Mouse (Mus musculus): ENCODE data around the gene Rnf133. TPM values are rescaled to one million over a fixed set of nuclear protein-coding genes. Genes with fewer than 3 reads are reported as not detected.

The Rnf133 gene
- total RNA-seq (2022), result not detected

GRCm38 (mm10) chr6:23650205-23650604, at the start of gene Rnf133:
Gene Rnf133, minus strand, starts transcription at chr6:23650305.
- no peak for DNase-seq (ENCODE audit: low spot score in 2 of 2)

GRCm38 (mm10) chr6:23678172-23678571, 28.1 kb upstream of the Rnf133 start:
- no peak for DNase-seq (ENCODE audit: low spot score in 2 of 2)

- no peak for DNase-seq (ENCODE audit: low spot score in 2 of 2)
Observed at GRCm38 (mm10) chr6:23655036-23655435, 4.9 kb upstream of the Rnf133 start, which contains the start of gene Rnf148. Gene Rnf148, minus strand, starts transcription at chr6:23655136.

DNA sequence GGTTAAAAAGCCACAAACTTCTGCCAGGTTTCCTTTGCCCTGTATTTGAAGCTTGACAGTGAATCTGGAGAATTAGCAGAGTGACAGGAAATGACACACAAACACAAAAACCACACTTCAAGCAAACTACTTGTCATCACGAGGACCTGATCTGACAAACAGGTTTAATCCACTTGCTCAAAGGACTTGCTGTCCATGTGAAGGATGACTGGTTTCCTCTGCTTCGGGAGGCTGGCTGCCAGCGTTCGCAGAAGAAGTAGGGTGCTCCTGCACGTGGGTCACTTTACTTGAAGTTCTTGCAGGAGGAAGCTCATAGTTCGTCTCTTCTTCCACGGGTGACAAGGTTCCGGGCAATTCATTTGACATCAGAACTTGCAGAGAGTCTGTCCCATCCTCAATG, 1.4 kb downstream of the Rnf133 start:
- no peak for DNase-seq (ENCODE audit: low spot score in 2 of 2)

GRCm38 (mm10) chr6:23647627-23648247, 2.4 kb downstream of the Rnf133 start:
- no peak for DNase-seq (ENCODE audit: low spot score in 2 of 2)

DNA sequence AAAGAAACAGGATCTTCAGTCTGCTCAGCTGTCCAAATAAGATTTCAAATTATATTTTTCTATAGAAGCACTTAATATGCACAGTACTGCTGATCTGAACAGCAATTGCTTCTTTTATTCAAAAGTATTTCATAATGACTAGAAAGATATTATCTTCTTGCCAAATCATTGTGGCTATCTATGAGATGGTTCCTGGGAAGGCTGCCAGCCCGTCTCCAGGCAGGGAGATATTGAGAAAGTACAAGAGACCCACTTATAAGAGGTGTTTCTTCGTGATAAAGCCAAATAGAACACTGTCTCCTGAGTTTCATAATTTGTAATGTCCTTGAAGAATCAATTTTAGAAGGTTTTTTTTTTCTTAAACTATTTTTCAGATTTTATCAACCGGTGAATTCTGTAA, 13.0 kb downstream of the Rnf133 start:
- no peak for DNase-seq (ENCODE audit: low spot score in 2 of 2)

DNA sequence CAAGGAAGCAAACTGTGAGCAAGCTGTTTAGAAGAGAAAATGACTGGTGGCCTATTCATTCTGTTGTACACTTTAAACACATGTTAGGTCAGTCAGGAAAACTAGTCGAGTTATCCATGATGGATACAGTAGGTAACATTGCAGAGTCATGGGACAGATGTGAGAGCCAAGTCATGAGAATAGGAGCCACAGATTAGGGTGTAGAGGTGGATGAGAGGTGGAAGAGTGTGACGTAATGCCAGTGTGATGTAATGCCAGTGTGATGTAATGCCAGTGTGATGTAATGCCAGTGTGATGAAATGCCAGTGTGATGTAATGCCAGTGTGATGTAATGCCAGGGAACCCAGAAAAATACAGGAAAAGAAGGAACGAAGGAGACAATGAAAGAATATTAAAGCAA, 14.9 kb downstream of the Rnf133 start:
- DNase-seq (ENCODE audit: low spot score in 2 of 2), result no peak

GRCm38 (mm10) chr6:23634016-23634415, 16.1 kb downstream of the Rnf133 start:
- no peak for DNase-seq (ENCODE audit: low spot score in 2 of 2)

DNA sequence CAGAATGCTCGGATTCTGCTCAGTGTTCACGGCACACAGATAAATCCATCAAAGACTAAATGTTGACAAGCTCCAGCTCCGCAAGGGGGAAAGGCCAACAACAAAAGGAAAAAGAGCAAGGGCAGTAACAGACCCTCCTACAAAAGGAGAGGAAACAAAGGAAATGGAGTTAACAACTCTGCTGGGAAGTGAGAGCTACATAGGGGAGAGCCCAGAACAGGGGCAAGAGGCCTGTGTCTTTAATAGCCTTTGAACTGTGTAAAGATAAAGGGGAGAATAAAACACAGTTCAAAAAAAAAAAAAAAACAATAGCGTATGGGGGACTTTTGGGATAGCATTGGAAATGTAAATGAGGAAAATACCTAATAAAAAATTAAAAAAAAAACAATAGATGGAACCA, 19.6 kb downstream of the Rnf133 start:
- no peak for DNase-seq (ENCODE audit: low spot score in 2 of 2)

Other genes with a start within 250 kb of the Rnf133 start
- gene Rnf148, start 4.8 kb upstream of the Rnf133 start, total RNA-seq (2022), result not detected
- gene Cadps2, start 189.1 kb upstream of the Rnf133 start, total RNA-seq (2022), result under 1 TPM; 0.12 to 0.58 (median 0.40) TPM

Measured in gastrocnemius, adult 8-10 months (tissue).